Mouse (Mus musculus) erythroblast, embryonic 14.5 days (primary cell): Measurements from ENCODE around the gene Rcsd1.

Experiments
- GATA1 ChIP-seq: IDR thresholded peaks from 2 replicates; pipeline ENCODE4 v1.6.1; 2012; ENCODE audit warnings: low read length, inconsistent platforms, mixed read lengths
- TAL1 ChIP-seq: IDR thresholded peaks from 3 replicates; pipeline ENCODE4 v1.6.1; 2012; ENCODE audit warnings: low read length, inconsistent platforms, mixed read lengths

DNA sequence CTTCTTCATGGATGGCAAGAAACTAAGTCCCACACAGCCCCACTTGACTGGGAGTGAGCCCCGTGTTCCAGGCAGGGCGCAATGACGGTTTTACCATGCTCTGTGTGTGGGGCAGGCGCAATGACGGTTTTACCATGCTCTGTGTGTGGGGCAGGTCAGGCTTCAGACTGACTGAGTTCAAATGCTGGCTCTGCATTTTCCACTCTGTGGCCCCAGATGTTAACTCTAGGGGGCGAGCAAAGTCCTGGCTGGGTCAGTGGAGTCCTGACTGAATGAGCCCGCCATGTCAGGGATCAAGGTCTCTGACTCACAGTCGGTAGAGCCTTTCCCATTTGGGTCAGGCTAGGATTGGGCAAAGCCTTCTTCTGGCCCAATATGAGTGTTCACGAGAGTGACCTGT is 37.2 kb downstream of the Rcsd1 start:
- TF ChIP-seq GATA1 (no peak), TAL1 (no peak)
